Mouse (Mus musculus) bone marrow macrophage, adult 2 months (primary cell): ENCODE measurements around the gene Cbx2. TPM values are rescaled to one million over a fixed set of nuclear protein-coding genes. Genes with fewer than 3 reads are reported as not detected.
A peak's percentile ranks its signal among the peaks of the same experiment; 100 is the strongest.

Experiments used
- H3K27ac ChIP-seq: 2 replicates; pipeline ENCODE4 v1.5.1; 2012; ENCODE audit warnings: low read depth, low read length; ENCODE audit not compliant: insufficient read depth
- H3K4me1 ChIP-seq: 2 replicates; pipeline ENCODE4 v1.6.1; 2012; ENCODE audit warnings: low read length; ENCODE audit not compliant: control insufficient read depth, insufficient read depth
- H3K4me3 ChIP-seq: 2 replicates; pipeline ENCODE4 v1.5.1; 2012; ENCODE audit warnings: mild to moderate bottlenecking, low read length, moderate library complexity; ENCODE audit not compliant: insufficient read depth
- CTCF ChIP-seq: IDR thresholded peaks from 2 replicates; pipeline ENCODE4 v1.5.1; 2012; ENCODE audit warnings: low read depth, mild to moderate bottlenecking, low read length, moderate library complexity
- POLR2A ChIP-seq: IDR thresholded peaks from 2 replicates; pipeline ENCODE4 v1.6.1; 2012; ENCODE audit warnings: mild to moderate bottlenecking, low read depth, low read length, borderline replicate concordance
- polyA plus RNA-seq: library from polyadenylated mRNA; stranded (reverse); fragments of >200 nt; gene quantifications from 2 replicates; pipeline ENCODE4 v1.2.4, GENCODE M21; 2012; ENCODE audit not compliant: missing spikeins, insufficient read depth, insufficient read length

Gene Cbx2
- polyA plus RNA-seq, 1 experiment = 2.0 TPM

DNA sequence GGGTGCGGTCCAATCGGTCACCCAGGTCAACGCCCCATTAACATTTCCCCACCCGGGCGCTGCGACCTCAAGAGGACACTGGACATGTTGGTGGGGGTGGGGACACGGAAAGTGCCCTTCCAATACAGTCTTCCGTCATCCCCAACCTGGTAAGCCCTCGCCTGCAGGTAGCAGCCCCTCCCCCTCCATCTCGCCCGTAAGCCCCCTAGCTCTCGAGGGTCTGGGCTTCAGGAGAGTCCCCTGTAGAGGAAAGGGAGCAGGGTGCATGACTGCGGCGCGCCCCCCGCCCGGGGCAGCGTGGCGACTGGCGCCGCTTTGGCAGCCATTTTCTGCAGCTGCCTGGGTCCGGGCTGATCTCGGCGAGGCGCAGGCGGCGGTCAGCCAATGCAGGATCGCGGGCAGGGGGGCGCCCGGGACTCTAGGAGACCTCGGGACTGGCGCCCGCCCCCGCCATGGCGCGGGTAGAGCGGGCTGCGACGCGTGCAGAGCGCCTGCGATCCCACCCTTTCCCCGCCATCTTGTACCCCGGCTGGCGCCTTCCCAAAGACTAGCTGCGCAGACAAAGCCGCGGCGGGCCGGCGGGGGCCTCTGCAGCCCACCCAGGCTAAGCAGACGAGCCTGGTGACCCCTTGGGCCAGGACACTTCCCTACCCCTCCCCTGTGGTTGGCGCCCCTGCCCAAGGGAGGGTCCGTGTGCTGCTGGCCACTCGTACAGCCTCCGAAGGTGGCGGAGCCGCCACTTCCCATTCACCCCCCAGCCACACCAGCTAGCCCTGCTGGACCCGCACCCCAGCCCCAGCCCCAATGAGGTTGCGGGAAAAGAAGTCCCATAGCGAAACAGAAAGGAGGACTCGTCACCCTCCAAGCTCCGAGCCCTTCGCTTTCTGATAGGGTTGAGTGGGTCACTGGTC is 33.8 kb downstream of the Cbx2 start:
- H3K4me3 ChIP-seq = peak overlapping the region; percentile 71
- H3K27ac ChIP-seq = no peak overlapping the region
- H3K4me1 ChIP-seq = peaks cover 15% of the 10 kb centered on the region
- no peak for TF ChIP-seq CTCF
- no peak for TF ChIP-seq POLR2A

DNA sequence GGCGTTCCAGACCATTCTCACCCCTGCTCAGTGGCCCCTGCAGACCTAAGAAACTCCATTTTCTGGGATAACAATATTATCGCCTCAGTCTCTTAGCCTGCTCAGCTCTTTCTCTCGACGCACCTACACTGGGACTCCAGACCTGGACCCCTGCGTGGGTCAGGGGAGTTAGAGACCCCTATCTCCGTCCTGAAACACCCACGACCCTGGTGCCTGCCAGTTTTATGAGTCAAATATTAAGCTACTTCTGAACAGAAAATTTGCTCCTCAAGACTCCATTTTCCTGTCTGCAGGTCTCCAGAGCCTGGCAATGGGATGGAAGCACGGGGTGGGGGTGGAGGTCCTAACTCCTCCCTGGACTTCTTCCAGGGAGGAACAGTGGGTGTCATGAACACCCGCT is 34.5 kb downstream of the Cbx2 start:
- TF ChIP-seq POLR2A (no peak), CTCF (no peak)
- Histone ChIP-seq H3K4me3 (peak overlapping the region; percentile 71), H3K27ac (no peak overlapping the region), H3K4me1 (peaks cover 15% of the 10 kb centered on the region)

DNA sequence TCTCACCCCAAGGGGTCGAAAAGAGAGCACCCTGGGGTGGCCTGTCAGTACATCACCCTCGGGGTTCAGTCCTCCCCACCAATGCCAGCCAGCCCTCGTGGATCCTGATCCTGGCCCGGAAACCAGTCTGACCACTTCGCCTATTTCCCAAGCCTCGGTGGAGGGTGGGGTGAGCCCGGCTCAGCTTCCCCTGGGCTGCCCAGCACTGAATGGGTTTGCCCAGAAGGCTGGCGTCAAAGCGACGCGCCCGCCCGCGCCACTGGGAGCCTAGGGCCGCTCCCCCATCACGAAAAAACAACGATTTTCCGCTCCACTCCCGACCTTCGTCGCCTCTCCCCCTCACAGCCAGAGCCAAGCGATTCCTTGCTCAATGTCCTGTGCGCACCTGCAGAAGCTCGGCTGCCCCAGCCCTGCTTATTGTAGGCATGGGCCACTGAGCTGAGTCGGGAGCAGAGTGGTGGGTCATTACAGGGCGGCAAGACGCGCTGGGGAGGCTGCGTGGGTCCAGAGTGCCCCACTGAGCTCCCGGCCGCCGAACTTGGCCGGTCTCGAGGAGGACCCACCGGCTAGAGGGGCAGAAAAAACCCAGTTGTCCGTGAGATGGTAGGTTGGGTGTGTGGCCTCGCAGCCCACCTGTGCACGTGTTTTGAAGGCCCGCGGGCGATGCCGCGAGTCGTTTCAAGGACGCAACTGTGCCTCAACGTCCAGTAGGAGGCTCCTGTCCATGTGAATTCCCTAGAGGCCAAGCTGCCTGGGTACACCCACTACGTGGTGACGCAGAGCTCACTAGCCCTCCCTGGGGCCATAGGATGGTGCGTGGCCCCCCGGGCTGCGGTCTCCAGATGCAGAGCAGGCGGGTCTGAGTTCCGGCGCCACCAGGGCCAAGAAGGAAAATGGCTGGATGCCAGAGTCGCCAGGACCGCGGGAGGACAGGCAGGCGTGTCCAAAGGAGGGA is 35.6 kb downstream of the Cbx2 start:
- H3K27ac ChIP-seq = no peak overlapping the region
- TF ChIP-seq POLR2A (no peak), CTCF (peak; percentile 16; the same call in 1 of the 2 replicates)
- peaks cover 15% of the 10 kb centered on the region for H3K4me1 ChIP-seq
- peak overlapping the region; percentile 24 for H3K4me3 ChIP-seq

DNA sequence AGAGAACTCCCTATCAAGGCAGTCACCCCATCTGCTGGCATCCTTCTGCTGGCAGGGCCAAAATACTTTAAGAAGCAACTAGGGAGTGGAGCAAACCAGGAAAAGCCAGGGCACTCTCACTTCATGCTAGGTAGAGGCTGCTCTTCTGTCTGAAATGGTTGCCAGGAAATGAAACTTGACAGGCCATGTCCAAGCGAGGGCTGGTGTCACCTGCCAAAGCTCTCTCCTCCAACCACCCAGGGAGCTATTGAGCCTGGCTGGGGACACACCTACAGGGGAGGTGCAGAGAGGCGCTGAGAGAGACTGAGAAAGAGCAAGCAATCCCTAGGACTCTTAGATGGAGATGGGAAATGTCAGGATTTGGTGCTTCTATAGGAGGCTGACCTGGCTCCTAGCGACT is 36.5 kb downstream of the Cbx2 start:
- Histone ChIP-seq H3K27ac (no peak overlapping the region), H3K4me1 (peaks cover 15% of the 10 kb centered on the region), H3K4me3 (no peak overlapping the region)
- no peak for TF ChIP-seq POLR2A
- TF ChIP-seq CTCF = no peak

GRCm38 (mm10) chr11:119066841-119067240 is 44.1 kb downstream of the Cbx2 start:
- Histone ChIP-seq H3K4me3 (no peak overlapping the region), H3K27ac (no peak overlapping the region), H3K4me1 (no peaks in the 10 kb centered on the region)
- TF ChIP-seq CTCF (no peak), POLR2A (no peak)

GRCm38 (mm10) chr11:119072239-119072638 is 49.5 kb downstream of the Cbx2 start:
- no peaks in the 10 kb centered on the region for H3K4me1 ChIP-seq
- H3K27ac ChIP-seq = no peak overlapping the region
- TF ChIP-seq POLR2A (no peak), CTCF (no peak)
- no peak overlapping the region for H3K4me3 ChIP-seq

DNA sequence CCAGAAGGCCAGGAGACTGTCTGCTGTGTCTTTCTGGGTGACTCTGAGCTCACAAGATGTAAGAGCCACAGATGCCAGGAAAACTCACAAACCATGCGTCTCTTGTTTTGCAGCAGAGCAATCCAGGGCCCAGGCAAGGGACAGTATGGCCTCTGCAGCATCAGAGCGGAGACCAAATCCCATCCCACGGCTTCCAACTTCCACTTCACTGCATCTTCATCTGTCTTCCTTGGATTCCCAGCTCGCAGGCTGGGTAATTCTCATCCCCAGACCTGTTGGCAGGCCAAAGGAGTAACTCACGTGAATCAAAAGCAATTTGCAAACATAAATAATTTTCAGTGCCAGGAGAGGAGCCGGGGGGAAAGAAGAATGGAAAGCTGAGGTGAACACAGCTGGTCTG is 50.2 kb downstream of the Cbx2 start:
- H3K4me3 ChIP-seq = no peak overlapping the region
- TF ChIP-seq CTCF (no peak), POLR2A (no peak)
- no peaks in the 10 kb centered on the region for H3K4me1 ChIP-seq
- no peak overlapping the region for H3K27ac ChIP-seq

GRCm38 (mm10) chr11:119073876-119074433 is 51.2 kb downstream of the Cbx2 start:
- no peak overlapping the region for H3K27ac ChIP-seq
- H3K4me3 ChIP-seq = no peak overlapping the region
- TF ChIP-seq POLR2A (no peak), CTCF (no peak)

DNA sequence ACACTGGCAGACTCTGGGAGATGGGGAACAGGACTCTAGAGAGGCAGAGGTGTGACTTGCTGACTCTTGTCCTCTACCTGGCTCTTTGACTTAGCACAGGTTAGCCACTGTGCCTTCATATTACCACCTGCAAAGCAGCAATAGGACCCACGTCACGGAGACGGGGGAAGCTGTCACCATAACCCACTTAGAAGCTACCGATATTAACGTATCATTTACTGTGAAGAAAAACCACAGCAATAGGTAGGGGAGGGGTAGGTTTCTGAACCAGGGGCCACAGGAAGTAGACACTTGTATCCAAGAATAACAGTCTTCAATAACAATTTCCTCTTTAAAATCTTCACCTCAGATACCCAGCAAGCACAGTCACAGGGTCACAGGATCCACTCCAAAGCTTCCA is 53.0 kb downstream of the Cbx2 start:
- TF ChIP-seq CTCF = no peak
- no peak for TF ChIP-seq POLR2A
- Histone ChIP-seq H3K4me1 (no peaks in the 10 kb centered on the region), H3K27ac (no peak overlapping the region), H3K4me3 (no peak overlapping the region)

More at GRCm38 (mm10) chr11:119073876-119074433, 51.2 kb downstream of the Cbx2 start:
- no peaks in the 10 kb centered on the region for H3K4me1 ChIP-seq
